Mouse (Mus musculus) CH12.LX (cell line): ENCODE results near the gene Pnpo. TPM values are rescaled to one million over a fixed set of nuclear protein-coding genes. Genes with fewer than 3 reads are reported as not detected.
A peak's percentile ranks its signal among the peaks of the same experiment; 100 is the strongest.

ENCODE experiments used
- DNase-seq: peaks from one replicate; pipeline ENCODE4 v3.0.0-alpha.2; 2013; ENCODE audit errors: extremely low read depth
- H3K27ac ChIP-seq: 2 replicates; pipeline ENCODE4 v1.5.1; 2012; ENCODE audit warnings: low read depth, mild to moderate bottlenecking, control low read depth, moderate library complexity; ENCODE audit not compliant: insufficient read depth
- H3K27me3 ChIP-seq: replicated peaks from 2 replicates; pipeline ENCODE3; 2012; ENCODE audit warnings: inconsistent platforms
- H3K36me3 ChIP-seq, 2 experiments: replicated peaks in 1 of 2; 2 replicates each; pipeline versions ENCODE3 to v1.6.1; 2012; ENCODE audit warnings: inconsistent platforms in 1 of 2, low read length in 1 of 2, mild to moderate bottlenecking in 1 of 2, mixed read lengths in 1 of 2, moderate library complexity in 1 of 2; ENCODE audit not compliant: control insufficient read depth in 1 of 2, insufficient read depth in 1 of 2
- H3K4me1 ChIP-seq, 2 experiments: 2 replicates each; pipeline ENCODE4 v1.6.1; 2012; ENCODE audit warnings: inconsistent platforms in 1 of 2, moderate library complexity in 1 of 2; ENCODE audit not compliant: insufficient read depth in 2 of 2, control insufficient read depth in 1 of 2
- H3K4me2 ChIP-seq: 2 replicates; pipeline ENCODE4 v1.6.1; 2012; ENCODE audit warnings: low read depth, mild to moderate bottlenecking, control low read depth; ENCODE audit not compliant: poor library complexity, insufficient read depth, severe bottlenecking
- H3K4me3 ChIP-seq, 3 experiments: fragments of 150-350 bp in 1 of 3; sonication (generic) in 1 of 3; replicated peaks in 1 of 3; 2 replicates each; pipeline versions ENCODE3 to v1.5.1; 2011 to 2012; ENCODE audit warnings: low read depth in 2 of 3, low read length in 2 of 3, mild to moderate bottlenecking in 2 of 3, moderate library complexity in 2 of 3, control low read depth in 1 of 3, improper control_type of control experiment in 1 of 3, inconsistent platforms in 1 of 3, mixed read lengths in 1 of 3; ENCODE audit not compliant: poor library complexity in 1 of 3
- H3K79me2 ChIP-seq: replicated peaks from 2 replicates; pipeline ENCODE4 v1.6.1; 2012; ENCODE audit warnings: mild to moderate bottlenecking, moderate library complexity; ENCODE audit not compliant: control insufficient read depth, poor library complexity, insufficient read depth, severe bottlenecking; ENCODE audit errors: extremely low read depth
- H3K9ac ChIP-seq: 2 replicates; pipeline ENCODE4 v1.6.1; 2012; ENCODE audit warnings: low read depth, mild to moderate bottlenecking, control low read depth, moderate library complexity; ENCODE audit not compliant: insufficient read depth
- H3K9me3 ChIP-seq: replicated peaks from 2 replicates; pipeline ENCODE3; 2012; ENCODE audit warnings: low read length, inconsistent platforms, mixed read lengths
- BHLHE40 ChIP-seq: IDR thresholded peaks from 2 replicates; pipeline ENCODE4 v1.6.1; 2011; ENCODE audit warnings: mild to moderate bottlenecking, low read depth, low read length, improper control_type of control experiment
- CHD1 ChIP-seq: IDR thresholded peaks from 2 replicates; pipeline ENCODE4 v1.6.1; 2012; ENCODE audit warnings: low read depth, low read length, improper control_type of control experiment, inconsistent platforms
- CHD2 ChIP-seq: IDR thresholded peaks from 2 replicates; pipeline ENCODE4 v1.6.1; 2011; ENCODE audit warnings: low read length, improper control_type of control experiment
- GABPA ChIP-seq: IDR thresholded peaks from 2 replicates; pipeline ENCODE4 v1.6.1; 2012; ENCODE audit warnings: low read depth, low read length, improper control_type of control experiment, inconsistent platforms; ENCODE audit not compliant: insufficient replicate concordance
- MAX ChIP-seq: IDR thresholded peaks from 2 replicates; pipeline ENCODE4 v1.6.1; 2011; ENCODE audit warnings: low read length, improper control_type of control experiment
- MAZ ChIP-seq: IDR thresholded peaks from 2 replicates; pipeline ENCODE4 v1.6.1; 2012; ENCODE audit warnings: low read depth, mild to moderate bottlenecking, inconsistent platforms, low read length, improper control_type of control experiment, moderate library complexity
- MEF2A ChIP-seq: IDR thresholded peaks from 2 replicates; pipeline ENCODE4 v1.6.1; 2014; ENCODE audit warnings: low read depth, mild to moderate bottlenecking, inconsistent platforms, low read length, improper control_type of control experiment, borderline replicate concordance
- MYC ChIP-seq: IDR thresholded peaks from 2 replicates; pipeline ENCODE4 v1.6.1; 2011; ENCODE audit warnings: low read depth, mild to moderate bottlenecking, improper control_type of control experiment, low read length
- NRF1 ChIP-seq: IDR thresholded peaks from 2 replicates; pipeline ENCODE4 v1.6.1; 2014; ENCODE audit warnings: low read depth, mild to moderate bottlenecking, inconsistent platforms, low read length, improper control_type of control experiment, moderate library complexity
- PAX5 ChIP-seq: IDR thresholded peaks from 2 replicates; pipeline ENCODE4 v1.6.1; 2012; ENCODE audit warnings: low read length, inconsistent platforms, mixed read lengths
- POLR2A ChIP-seq: IDR thresholded peaks from 2 replicates; pipeline ENCODE4 v1.6.1; 2011; ENCODE audit warnings: low read depth, mild to moderate bottlenecking, improper control_type of control experiment, low read length
- POLR2AphosphoS2 ChIP-seq: IDR thresholded peaks from 2 replicates; pipeline ENCODE4 v1.6.1; 2011; ENCODE audit warnings: low read depth, low read length, improper control_type of control experiment
- RCOR1 ChIP-seq: conservative IDR thresholded peaks from 2 replicates; pipeline ENCODE4 v1.6.1; 2012; ENCODE audit warnings: low read depth, mild to moderate bottlenecking, inconsistent platforms, low read length, improper control_type of control experiment
- SMC3 ChIP-seq: IDR thresholded peaks from 2 replicates; pipeline ENCODE4 v1.6.1; 2011; ENCODE audit warnings: low read depth, low read length, improper control_type of control experiment
- UBTF ChIP-seq: IDR thresholded peaks from 2 replicates; pipeline ENCODE4 v1.6.1; 2012; ENCODE audit warnings: low read depth, mild to moderate bottlenecking, inconsistent platforms, low read length, improper control_type of control experiment, moderate library complexity
- ZNF384 ChIP-seq: IDR thresholded peaks from 2 replicates; pipeline ENCODE4 v1.6.1; 2012; ENCODE audit warnings: low read depth, low read length, improper control_type of control experiment, inconsistent platforms
- dilution Hi-C: fragments of 300-500 bp; cut with MboI; formaldehyde crosslinking; loops from 2 replicates; pipeline ENCODE4 v1.14.3; 2020; ENCODE audit warnings: low sequenced_read_pairs; ENCODE audit not compliant: extremely low pct_unique_long_range_greater_than_20kb, extremely low pct_ligation_motif_present
- in situ Hi-C: fragments of 300-500 bp; cut with MboI; formaldehyde crosslinking; loops from 3 replicates; pipeline ENCODE4 v1.14.3; 2019; ENCODE audit warnings: low sequenced_read_pairs, low pct_ligation_motif_present, low pct_unique_long_range_greater_than_20kb, mixed read lengths
- polyA plus RNA-seq: library from polyadenylated mRNA; unstranded; fragments of >175 nt; gene quantifications from 2 replicates; pipeline ENCODE4 v1.2.1, GENCODE M21; 2012; ENCODE audit warnings: low read depth; ENCODE audit not compliant: insufficient read length
- total RNA-seq, 2 experiments: library from RNA; depleted of rRNA; stranded (reverse); fragments of 300-350 nt in 1 of 2; fragments of >200 nt in 1 of 2; gene quantifications; 2 replicates each; pipeline ENCODE4 v1.2.3; 2012 to 2014

Gene Pnpo
- total and polyA plus RNA-seq, 3 experiments: 36.3 to 54.3 (median 38.5) TPM

- no peak for TF ChIP-seq CHD2
- TF ChIP-seq CHD1: 0 out of 2 replicates have a peak, but pooled peaks have one; percentile 76
- no peak for TF ChIP-seq UBTF
- no peak for TF ChIP-seq POLR2A
- TF ChIP-seq MAX: peak; percentile 96
- peak; percentile 63 for TF ChIP-seq ZNF384
- peak; percentile 94 for TF ChIP-seq MYC
- TF ChIP-seq GABPA: no peak
- TF ChIP-seq, all 38 proteins: peak for 23
These were observed 38.6 kb upstream of the Pnpo start (continued) for GRCm38 (mm10) chr11:96982355-96982754.

GRCm38 (mm10) chr11:96981461-96981860, 37.7 kb upstream of the Pnpo start:
- H3K27ac ChIP-seq: no peak overlapping the region
- no peak for DNase-seq
- dilution Hi-C loops (no loop called here), in situ Hi-C loops (no loop called here)
- no peak overlapping the region for H3K4me2 ChIP-seq
- peaks cover 0 to 2% of the 10 kb centered on the region in 2 experiments for H3K36me3 ChIP-seq
- H3K27me3 ChIP-seq: no peaks in the 10 kb centered on the region
- H3K9ac ChIP-seq: no peak overlapping the region
- no peak overlapping the region for H3K4me3 ChIP-seq
- peaks cover 6% of the 10 kb centered on the region for H3K79me2 ChIP-seq
- H3K9me3 ChIP-seq: no peaks in the 10 kb centered on the region
- no peak for TF ChIP-seq CHD1
- no peak for TF ChIP-seq POLR2A
- no peak for TF ChIP-seq NRF1
- no peak for TF ChIP-seq BHLHE40
- TF ChIP-seq MAZ: no peak
- TF ChIP-seq PAX5: no peak
- TF ChIP-seq POLR2AphosphoS2: no peak
- no peak for TF ChIP-seq SMC3
- no peak for TF ChIP-seq RCOR1
- TF ChIP-seq MEF2A: no peak
- H3K4me1 ChIP-seq: peaks cover 29 to 64% of the 10 kb centered on the region in 2 experiments

GRCm38 (mm10) chr11:96980021-96980420, 36.2 kb upstream of the Pnpo start:
- Histone ChIP-seq H3K9me3 (no peaks in the 10 kb centered on the region), H3K27ac (no peak overlapping the region), H3K27me3 (no peaks in the 10 kb centered on the region), H3K4me1 (peaks cover 31 to 64% of the 10 kb centered on the region in 2 experiments), H3K79me2 (peaks cover 20% of the 10 kb centered on the region), H3K9ac (no peak overlapping the region), H3K4me2 (no peak overlapping the region), H3K36me3 (peaks cover 0 to 8% of the 10 kb centered on the region in 2 experiments), H3K4me3 (no peak overlapping the region)
- no peak for DNase-seq
- TF ChIP-seq ZNF384 (no peak), MYC (no peak)
- in situ Hi-C loops: no loop called here
- dilution Hi-C loops: no loop called here
